Mouse (Mus musculus) stomach, postnatal 0 days (tissue): Measurements from ENCODE around the gene Fam162a.

Experiments
- CTCF ChIP-seq: IDR thresholded peaks from 2 replicates; pipeline ENCODE4 v1.5.1; 2016; ENCODE audit warnings: antibody characterized with exemption, low read depth, mild to moderate bottlenecking, moderate library complexity
- EP300 ChIP-seq: optimal IDR thresholded peaks from 2 replicates; pipeline ENCODE3; 2016; ENCODE audit warnings: antibody characterized with exemption

GRCm38 (mm10) chr16:36063315-36063714, 8.1 kb downstream of the Fam162a start:
- TF ChIP-seq CTCF (no peak), EP300 (no peak)
